In genomic region chr17:15456595-15456994, GRCm38 (mm10) we compare ENCODE assay signal across 21 mouse cellular contexts.
"Had no signal": no experiment of that assay in that cellular context is flagged by ENCODE, and none has a peak within 500 bp of the region (broad histone marks: within the 10 kb centered on the region; RNA-seq: fewer than 3 reads in every experiment).

No protein-coding gene starts in this region.

- H3K36me3 ChIP-seq: kidney, embryonic 15.5 days; midbrain, embryonic 12.5 days; midbrain, embryonic 15.5 days; neural tube, embryonic 15.5 days; stomach, embryonic 15.5 days had no signal

- DNase-seq: kidney, adult 11 months; kidney, adult 8-10 months; kidney, postnatal 10 days; kidney, postnatal 36 days; layer of hippocampus, postnatal 36 days; lung, embryonic 14.5 days; right cerebral cortex, adult 18-20 months; right cerebral cortex, postnatal 14 days; right cerebral cortex, postnatal 4 days; thymus, adult 18-20 months; thymus, postnatal 4 days had no signal

- ATAC-seq: lung, postnatal 0 days; midbrain, embryonic 15.5 days had no signal

- H3K27me3 ChIP-seq: kidney, embryonic 15.5 days; midbrain, embryonic 12.5 days; midbrain, embryonic 15.5 days; neural tube, embryonic 12.5 days; neural tube, embryonic 15.5 days; stomach, embryonic 15.5 days had no signal

- H3K27ac ChIP-seq: kidney, embryonic 15.5 days; left cerebral cortex, adult 2 months; liver, embryonic 14.5 days; macrophage; midbrain, embryonic 12.5 days; midbrain, embryonic 15.5 days; neural tube, embryonic 12.5 days; neural tube, embryonic 15.5 days; stomach, embryonic 15.5 days had no signal

- H3K4me3 ChIP-seq: kidney, embryonic 15.5 days; left cerebral cortex, adult 2 months; midbrain, embryonic 12.5 days; midbrain, embryonic 15.5 days; neural tube, embryonic 12.5 days; neural tube, embryonic 15.5 days; stomach, embryonic 15.5 days had no signal

- H3K4me2 ChIP-seq: kidney, embryonic 15.5 days; lung, embryonic 14.5 days; midbrain, embryonic 12.5 days; midbrain, embryonic 15.5 days; neural tube, embryonic 12.5 days; neural tube, embryonic 15.5 days; stomach, embryonic 15.5 days had no signal

- H3K9ac ChIP-seq: kidney, embryonic 15.5 days; liver, embryonic 14.5 days; lung, embryonic 14.5 days; midbrain, embryonic 12.5 days; midbrain, embryonic 15.5 days; neural tube, embryonic 12.5 days; neural tube, embryonic 15.5 days; stomach, embryonic 15.5 days had no signal

- H3K4me1 ChIP-seq: kidney, embryonic 15.5 days; midbrain, embryonic 12.5 days; midbrain, embryonic 15.5 days; neural tube, embryonic 12.5 days; neural tube, embryonic 15.5 days; stomach, embryonic 15.5 days had no signal

- H3K9me3 ChIP-seq: kidney, embryonic 15.5 days; midbrain, embryonic 12.5 days; midbrain, embryonic 15.5 days; neural tube, embryonic 12.5 days; neural tube, embryonic 15.5 days; stomach, embryonic 15.5 days had no signal
